Mouse (Mus musculus): ENCODE results near the gene Slc27a3. TPM values are rescaled to one million over a fixed set of nuclear protein-coding genes. Genes with fewer than 3 reads are reported as not detected.

The Slc27a3 gene
- polyA plus RNA-seq, 1 experiment: 10.4 TPM

- Histone ChIP-seq H3K4me3 (ENCODE audit: extremely low read depth, insufficient read depth, insufficient read length) (no peak overlapping the region), H3K27me3 (ENCODE audit: control insufficient read depth, insufficient read depth, low read length) (peaks cover 6% of the 10 kb centered on the region; the same call in 1 of the 2 replicates), H3K36me3 (ENCODE audit: control insufficient read depth, insufficient read depth, low read length) (no peaks in the 10 kb centered on the region; the same call in 1 of the 2 replicates), H3K27ac (ENCODE audit: insufficient read depth, low read length) (no peak overlapping the region), H3K4me1 (ENCODE audit: control insufficient read depth, insufficient read depth, insufficient read length) (peaks cover 17% of the 10 kb centered on the region)
- no peak for DNase-seq (ENCODE audit: low read depth in 1 of 2, low spot score in 2 of 2)
- no peak for TF ChIP-seq CTCF (IDR thresholded peaks at IDR 0.05; ENCODE audit: extremely low read depth, insufficient read depth, insufficient read length, insufficient replicate concordance)
- no peak for TF ChIP-seq POLR2A (IDR thresholded peaks at IDR 0.05; ENCODE audit: low read depth, low read length)
- WGBS: 76% methylated on average over 7 of the region's 7 CpGs
Observed at GRCm38 (mm10) chr3:90384851-90385375, 4.8 kb downstream of the Slc27a3 start.

DNA sequence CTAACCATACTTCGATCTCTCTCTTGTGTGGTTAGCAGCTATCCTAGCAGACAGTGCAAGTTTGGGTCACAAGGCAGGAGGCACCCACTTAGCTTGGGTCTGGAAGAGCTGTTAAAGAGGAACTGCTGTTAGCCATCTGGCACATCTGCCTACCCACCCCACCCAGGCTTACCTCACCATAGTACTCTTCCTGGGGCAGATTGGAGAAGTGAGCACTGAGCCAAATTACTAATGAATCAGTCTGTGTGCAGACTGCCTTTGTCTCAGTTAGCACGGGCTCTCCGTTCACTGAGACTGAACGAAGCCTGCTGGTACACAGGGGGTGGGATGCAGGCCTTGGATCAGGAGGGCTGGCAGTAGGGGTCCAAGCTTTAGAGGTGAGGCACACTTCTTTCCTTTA lies 6.0 kb downstream of the Slc27a3 start:
- TF ChIP-seq CTCF (IDR thresholded peaks at IDR 0.05; ENCODE audit: extremely low read depth, insufficient read depth, insufficient read length, insufficient replicate concordance): no peak
- TF ChIP-seq POLR2A (IDR thresholded peaks at IDR 0.05; ENCODE audit: low read depth, low read length): no peak
- H3K4me3 ChIP-seq (ENCODE audit: extremely low read depth, insufficient read depth, insufficient read length): no peak overlapping the region
- 17% methylated on average over 4 of the region's 4 CpGs for WGBS
- H3K27me3 ChIP-seq (ENCODE audit: control insufficient read depth, insufficient read depth, low read length): no peaks in the 10 kb centered on the region
- peaks cover 7% of the 10 kb centered on the region; the same call in 1 of the 2 replicates for H3K4me1 ChIP-seq (ENCODE audit: control insufficient read depth, insufficient read depth, insufficient read length)
- H3K27ac ChIP-seq (ENCODE audit: insufficient read depth, low read length): no peak overlapping the region
- peak; percentile 46 to 70 for DNase-seq (ENCODE audit: low read depth in 1 of 2, low spot score in 2 of 2)
- no peaks in the 10 kb centered on the region; the same call in 1 of the 2 replicates for H3K36me3 ChIP-seq (ENCODE audit: control insufficient read depth, insufficient read depth, low read length)

GRCm38 (mm10) chr3:90381727-90382126 lies 8.0 kb downstream of the Slc27a3 start:
- H3K4me3 ChIP-seq (ENCODE audit: extremely low read depth, insufficient read depth, insufficient read length): no peak overlapping the region
- no peak overlapping the region for H3K27ac ChIP-seq (ENCODE audit: insufficient read depth, low read length)
- no peak for DNase-seq (ENCODE audit: low read depth in 1 of 2, low spot score in 2 of 2)
- H3K4me1 ChIP-seq (ENCODE audit: control insufficient read depth, insufficient read depth, insufficient read length): peaks cover 7% of the 10 kb centered on the region; the same call in 1 of the 2 replicates
- WGBS: 83% methylated on average over 11 of the region's 11 CpGs
- no peak for TF ChIP-seq CTCF (IDR thresholded peaks at IDR 0.05; ENCODE audit: extremely low read depth, insufficient read depth, insufficient read length, insufficient replicate concordance)
- TF ChIP-seq POLR2A (IDR thresholded peaks at IDR 0.05; ENCODE audit: low read depth, low read length): no peak
- no peaks in the 10 kb centered on the region for H3K36me3 ChIP-seq (ENCODE audit: control insufficient read depth, insufficient read depth, low read length)
- no peaks in the 10 kb centered on the region for H3K27me3 ChIP-seq (ENCODE audit: control insufficient read depth, insufficient read depth, low read length)

DNA sequence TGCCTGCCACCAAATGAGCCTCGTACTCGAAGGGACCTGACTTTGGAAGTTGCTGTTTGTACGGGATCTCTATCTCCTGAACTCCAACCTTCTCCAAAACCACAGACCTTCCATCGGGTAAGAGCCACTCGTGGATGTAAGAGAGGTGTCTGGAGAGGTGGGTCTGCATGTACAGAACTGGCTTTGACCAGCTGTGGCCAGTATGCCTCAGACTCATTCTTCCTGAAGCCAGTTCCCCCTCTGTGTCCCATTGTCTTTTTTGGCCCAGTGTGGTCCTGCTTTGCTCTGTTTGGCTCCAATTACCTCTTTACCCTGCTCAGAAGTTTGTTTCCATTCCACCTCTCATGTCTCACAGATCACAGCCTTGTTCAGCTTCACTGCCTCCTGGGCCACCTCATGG lies 11.2 kb downstream of the Slc27a3 start:
- no peaks in the 10 kb centered on the region for H3K36me3 ChIP-seq (ENCODE audit: control insufficient read depth, insufficient read depth, low read length)
- no peaks in the 10 kb centered on the region for H3K27me3 ChIP-seq (ENCODE audit: control insufficient read depth, insufficient read depth, low read length)
- no peak overlapping the region for H3K4me3 ChIP-seq (ENCODE audit: extremely low read depth, insufficient read depth, insufficient read length)
- no peak for DNase-seq (ENCODE audit: low read depth in 1 of 2, low spot score in 2 of 2)
- no peaks in the 10 kb centered on the region for H3K4me1 ChIP-seq (ENCODE audit: control insufficient read depth, insufficient read depth, insufficient read length)
- no peak overlapping the region for H3K27ac ChIP-seq (ENCODE audit: insufficient read depth, low read length)
- 90% methylated on average over 5 of the region's 5 CpGs for WGBS
- no peak for TF ChIP-seq POLR2A (IDR thresholded peaks at IDR 0.05; ENCODE audit: low read depth, low read length)
- no peak for TF ChIP-seq CTCF (IDR thresholded peaks at IDR 0.05; ENCODE audit: extremely low read depth, insufficient read depth, insufficient read length, insufficient replicate concordance)

DNA sequence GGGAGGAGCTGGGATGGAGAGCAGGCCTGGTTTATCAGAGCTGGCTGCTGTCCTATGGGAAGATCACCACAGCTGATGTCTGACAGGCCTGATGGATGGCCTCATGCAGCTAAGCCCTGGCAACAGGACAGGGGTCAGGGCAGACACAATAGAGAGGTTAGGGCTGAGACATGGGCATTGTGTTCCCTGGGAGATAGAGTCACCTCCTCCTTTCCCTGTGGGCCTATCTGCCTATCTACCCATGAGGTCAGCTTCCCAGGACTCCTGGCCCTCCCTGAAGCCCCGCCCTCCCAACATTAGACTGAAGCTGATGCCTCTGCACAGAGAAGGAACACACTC lies 13.5 kb downstream of the Slc27a3 start:
- no peak for DNase-seq (ENCODE audit: low read depth in 1 of 2, low spot score in 2 of 2)
- H3K4me1 ChIP-seq (ENCODE audit: control insufficient read depth, insufficient read depth, insufficient read length): no peaks in the 10 kb centered on the region
- TF ChIP-seq POLR2A (IDR thresholded peaks at IDR 0.05; ENCODE audit: low read depth, low read length) (no peak), CTCF (IDR thresholded peaks at IDR 0.05; ENCODE audit: extremely low read depth, insufficient read depth, insufficient read length, insufficient replicate concordance) (no peak)
- no peaks in the 10 kb centered on the region for H3K36me3 ChIP-seq (ENCODE audit: control insufficient read depth, insufficient read depth, low read length)
- H3K4me3 ChIP-seq (ENCODE audit: extremely low read depth, insufficient read depth, insufficient read length): no peak overlapping the region
- WGBS: 82% methylated on average over 1 of the region's 1 CpGs
- no peak overlapping the region for H3K27ac ChIP-seq (ENCODE audit: insufficient read depth, low read length)
- H3K27me3 ChIP-seq (ENCODE audit: control insufficient read depth, insufficient read depth, low read length): no peaks in the 10 kb centered on the region

- WGBS: 90% methylated on average over 3 of the region's 3 CpGs
- Histone ChIP-seq H3K4me3 (ENCODE audit: extremely low read depth, insufficient read depth, insufficient read length) (no peak overlapping the region), H3K4me1 (ENCODE audit: control insufficient read depth, insufficient read depth, insufficient read length) (no peaks in the 10 kb centered on the region)
Observed at GRCm38 (mm10) chr3:90375562-90376246, 14.0 kb downstream of the Slc27a3 start.

GRCm38 (mm10) chr3:90374368-90374767 lies 15.4 kb downstream of the Slc27a3 start:
- TF ChIP-seq POLR2A (IDR thresholded peaks at IDR 0.05; ENCODE audit: low read depth, low read length): no peak
- TF ChIP-seq CTCF (IDR thresholded peaks at IDR 0.05; ENCODE audit: extremely low read depth, insufficient read depth, insufficient read length, insufficient replicate concordance): no peak
- Histone ChIP-seq H3K27me3 (ENCODE audit: control insufficient read depth, insufficient read depth, low read length) (no peaks in the 10 kb centered on the region), H3K4me3 (ENCODE audit: extremely low read depth, insufficient read depth, insufficient read length) (no peak overlapping the region), H3K27ac (ENCODE audit: insufficient read depth, low read length) (no peak overlapping the region), H3K36me3 (ENCODE audit: control insufficient read depth, insufficient read depth, low read length) (no peaks in the 10 kb centered on the region), H3K4me1 (ENCODE audit: control insufficient read depth, insufficient read depth, insufficient read length) (no peaks in the 10 kb centered on the region)
- no peak for DNase-seq (ENCODE audit: low read depth in 1 of 2, low spot score in 2 of 2)
- WGBS: 79% methylated on average over 4 of the region's 4 CpGs

More at GRCm38 (mm10) chr3:90375562-90376246, 14.0 kb downstream of the Slc27a3 start:
- no peak for DNase-seq (ENCODE audit: low read depth in 1 of 2, low spot score in 2 of 2)
- TF ChIP-seq POLR2A (IDR thresholded peaks at IDR 0.05; ENCODE audit: low read depth, low read length) (no peak), CTCF (IDR thresholded peaks at IDR 0.05; ENCODE audit: extremely low read depth, insufficient read depth, insufficient read length, insufficient replicate concordance) (no peak)
- no peaks in the 10 kb centered on the region for H3K36me3 ChIP-seq (ENCODE audit: control insufficient read depth, insufficient read depth, low read length)
- H3K27me3 ChIP-seq (ENCODE audit: control insufficient read depth, insufficient read depth, low read length): no peaks in the 10 kb centered on the region
- H3K27ac ChIP-seq (ENCODE audit: insufficient read depth, low read length): no peak overlapping the region
